Mouse (Mus musculus) heart, adult 2 months (tissue): ENCODE data around the gene Cldn34b2.

ENCODE experiments used
- CTCF ChIP-seq: fragments of 200-600 bp; IDR thresholded peaks from 2 replicates; pipeline ENCODE4 v1.8.1; 2022; ENCODE audit warnings: antibody characterized with exemption, mild to moderate bottlenecking, moderate library complexity
- EP300 ChIP-seq: fragments of 200-500 bp; IDR thresholded peaks from 2 replicates; pipeline ENCODE4 v1.6.1; 2011; ENCODE audit warnings: low read depth, low read length, control low read depth; ENCODE audit not compliant: insufficient read depth
- POLR2A ChIP-seq: fragments of 200-500 bp; IDR thresholded peaks from 2 replicates; pipeline ENCODE4 v1.6.1; 2011; ENCODE audit warnings: mild to moderate bottlenecking, low read depth, low read length, control low read depth; ENCODE audit not compliant: insufficient read depth

DNA sequence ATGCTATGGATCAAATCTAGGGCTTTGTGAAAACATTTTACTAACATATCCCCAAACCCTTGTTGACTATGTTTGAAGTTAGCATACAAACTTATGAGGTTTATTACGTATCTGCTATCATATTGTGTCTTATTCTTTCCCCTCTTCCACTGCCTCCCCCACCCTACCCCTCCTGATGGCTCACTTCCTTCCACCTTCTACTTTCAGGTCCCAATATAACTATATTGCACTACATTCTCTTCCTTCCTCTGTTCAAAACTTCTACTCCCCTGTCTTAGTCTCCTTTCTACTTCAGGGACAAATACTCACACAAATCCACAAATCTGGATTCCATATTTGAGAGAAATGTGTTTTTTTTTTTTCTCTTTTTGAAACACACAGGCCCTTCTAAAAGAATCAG is 35.3 kb upstream of the Cldn34b2 start:
- no peak for TF ChIP-seq POLR2A
- no peak for TF ChIP-seq CTCF
- no peak for TF ChIP-seq EP300
